Mouse (Mus musculus) G1E (cell line): Measurements from ENCODE around the gene Rnf123.

Source experiments
- CTCF ChIP-seq: IDR thresholded peaks from 2 replicates; pipeline ENCODE4 v1.5.1; 2012; ENCODE audit warnings: low read depth, low read length, inconsistent platforms, mixed read lengths
- GATA2 ChIP-seq: IDR thresholded peaks from 2 replicates; pipeline ENCODE4 v1.6.1; 2012; ENCODE audit warnings: low read depth, low read length, inconsistent platforms, borderline replicate concordance

- no peak for TF ChIP-seq CTCF
- TF ChIP-seq GATA2, result no peak
Observed at GRCm38 (mm10) chr9:108047601-108048565, 35.3 kb downstream of the Rnf123 start.
